Mouse (Mus musculus) G1E (cell line): ENCODE measurements around the gene Calcoco1.

Experiments used
- CTCF ChIP-seq: IDR thresholded peaks from 2 replicates; pipeline ENCODE4 v1.5.1; 2012; ENCODE audit warnings: low read depth, low read length, inconsistent platforms, mixed read lengths
- POLR2AphosphoS5 ChIP-seq: IDR thresholded peaks from 2 replicates; pipeline ENCODE4 v1.6.1; 2012; ENCODE audit warnings: low read depth, low read length, inconsistent platforms; ENCODE audit not compliant: insufficient replicate concordance

- TF ChIP-seq POLR2AphosphoS5 (no peak), CTCF (no peak)
These were observed 14.2 kb downstream of the Calcoco1 start for GRCm38 (mm10) chr15:102707736-102708269.
